Mouse (Mus musculus): ENCODE results near the gene Wdr6. TPM values are rescaled to one million over a fixed set of nuclear protein-coding genes. Genes with fewer than 3 reads are reported as not detected.

Wdr6 gene
- polyA plus RNA-seq, 1 experiment from 2014 or later, result 16.4 TPM

GRCm38 (mm10) chr9:108594354-108594753 lies 15.8 kb upstream of the Wdr6 start:
- no peaks in the 10 kb centered on the region for H3K9me3 ChIP-seq (replicated peaks)
- WGBS (ENCODE audit: insufficient replicate concordance), result 23% methylated on average over 3 of the region's 3 CpGs
- H3K36me3 ChIP-seq, result no peaks in the 10 kb centered on the region
- H3K27me3 ChIP-seq, result peaks cover 9% of the 10 kb centered on the region
- peaks cover 21% of the 10 kb centered on the region for H3K4me1 ChIP-seq (replicated peaks)
- H3K9ac ChIP-seq, result no peak overlapping the region
- no peak for ATAC-seq (ENCODE audit: low read depth)
- no peak overlapping the region for H3K4me2 ChIP-seq
- no peak overlapping the region for H3K4me3 ChIP-seq (replicated peaks)
- no peak for DNase-seq
- no peak overlapping the region for H3K27ac ChIP-seq

DNA sequence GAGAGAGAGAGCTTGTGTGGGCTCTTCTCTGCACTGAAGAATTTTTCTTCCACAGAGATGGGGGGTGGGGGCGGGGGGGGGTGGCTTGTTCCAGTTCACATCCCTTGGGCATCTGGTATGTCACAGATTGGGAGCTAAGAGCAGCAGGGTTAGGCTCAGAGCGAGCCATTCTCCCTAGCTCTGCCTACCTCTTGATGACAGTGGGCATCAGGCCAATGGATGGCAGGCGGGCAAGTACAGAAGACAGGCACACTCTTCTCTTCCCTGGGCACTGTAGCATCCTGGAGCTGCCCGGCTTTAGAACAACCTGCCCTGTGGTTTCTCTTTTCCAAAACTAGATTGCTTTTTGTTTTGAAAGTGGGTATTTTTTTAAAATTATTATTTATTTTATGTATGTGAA lies 12.9 kb upstream of the Wdr6 start:
- Histone ChIP-seq H3K36me3 (no peaks in the 10 kb centered on the region), H3K4me2 (no peak overlapping the region)

DNA sequence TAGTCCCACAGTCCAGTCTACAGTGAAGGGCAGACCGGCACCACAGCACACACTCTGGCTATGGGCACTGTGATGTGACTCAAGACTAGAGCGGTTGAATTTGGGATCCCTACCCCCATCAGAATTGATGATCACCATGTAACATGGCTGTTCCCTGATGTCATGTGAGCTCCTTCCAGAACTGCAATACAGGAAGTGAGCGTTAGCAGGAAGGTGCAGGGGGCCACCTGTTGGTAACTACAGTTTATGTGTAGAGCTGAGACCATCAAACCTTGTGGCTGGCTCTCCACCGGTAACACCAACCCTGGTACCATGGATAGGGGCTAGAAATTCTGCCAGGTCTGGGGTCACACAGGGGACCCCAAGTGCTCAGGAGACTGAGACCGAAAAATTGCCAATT lies 10.7 kb upstream of the Wdr6 start:
- H3K9ac ChIP-seq, result no peak overlapping the region
- no peaks in the 10 kb centered on the region for H3K27me3 ChIP-seq
- WGBS (ENCODE audit: insufficient replicate concordance), result 62% methylated on average over 5 of the region's 5 CpGs
- no peak for ATAC-seq (ENCODE audit: low read depth)
- H3K27ac ChIP-seq, result no peak overlapping the region
- H3K36me3 ChIP-seq, result no peaks in the 10 kb centered on the region
- H3K9me3 ChIP-seq (replicated peaks), result no peaks in the 10 kb centered on the region
- H3K4me2 ChIP-seq, result no peak overlapping the region
- H3K4me1 ChIP-seq (replicated peaks), result peaks cover 14% of the 10 kb centered on the region
- no peak overlapping the region for H3K4me3 ChIP-seq (replicated peaks)
- DNase-seq, result no peak

More for the DNA sequence above, 12.9 kb upstream of the Wdr6 start:
- H3K27ac ChIP-seq, result no peak overlapping the region
- H3K9ac ChIP-seq, result no peak overlapping the region
- ATAC-seq (ENCODE audit: low read depth), result no peak
- no peak for DNase-seq
- no peak overlapping the region for H3K4me3 ChIP-seq (replicated peaks)
- H3K27me3 ChIP-seq, result no peaks in the 10 kb centered on the region
- peaks cover 19% of the 10 kb centered on the region for H3K4me1 ChIP-seq (replicated peaks)
- no peaks in the 10 kb centered on the region for H3K9me3 ChIP-seq (replicated peaks)
- 67% methylated on average over 4 of the region's 4 CpGs for WGBS (ENCODE audit: insufficient replicate concordance)

DNA sequence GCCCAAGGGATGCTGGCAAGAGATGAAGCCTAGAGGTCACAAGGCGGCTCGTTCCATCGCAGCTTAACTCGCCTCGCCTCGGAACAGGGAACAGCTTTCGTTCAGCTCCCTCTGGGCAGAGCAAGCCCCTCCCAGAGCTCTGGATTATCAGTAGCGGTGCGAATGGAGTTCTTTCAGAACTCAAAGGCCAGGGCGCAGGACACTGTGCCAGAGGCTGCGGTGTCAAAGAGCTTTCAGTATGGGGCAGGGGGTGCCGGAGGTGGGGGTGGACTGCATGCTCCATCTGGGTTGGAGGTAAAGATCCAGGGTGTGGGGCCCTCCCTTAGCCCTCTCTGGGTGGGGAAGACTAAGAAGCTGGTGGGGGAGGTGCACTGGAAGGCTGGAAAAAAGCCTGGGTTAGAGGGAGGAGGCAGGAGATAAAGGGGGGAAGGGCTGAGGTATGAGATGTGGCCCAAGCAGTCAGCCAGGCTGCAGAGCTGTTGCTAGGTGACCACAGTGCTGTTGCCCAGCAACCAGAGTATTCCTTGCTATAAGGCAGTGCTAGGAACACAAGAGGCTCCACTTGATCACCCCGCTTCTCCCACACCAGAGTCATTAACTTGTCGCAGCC lies 9.1 kb upstream of the Wdr6 start:
- H3K9me3 ChIP-seq (replicated peaks), result no peaks in the 10 kb centered on the region
- H3K4me2 ChIP-seq, result peak overlapping the region; percentile 13; the same call in 1 of the 2 replicates
- H3K27me3 ChIP-seq, result no peaks in the 10 kb centered on the region
- no peak overlapping the region for H3K27ac ChIP-seq
- 0 out of 2 replicates have a peak, but pooled peaks have one; percentile 37 for ATAC-seq (ENCODE audit: low read depth)
- peaks cover 14% of the 10 kb centered on the region for H3K4me1 ChIP-seq (replicated peaks)
- no peaks in the 10 kb centered on the region for H3K36me3 ChIP-seq
- H3K4me3 ChIP-seq (replicated peaks), result no peak overlapping the region
- no peak for DNase-seq
- WGBS (ENCODE audit: insufficient replicate concordance), result 32% methylated on average over 14 of the region's 14 CpGs
- no peak overlapping the region for H3K9ac ChIP-seq

DNA sequence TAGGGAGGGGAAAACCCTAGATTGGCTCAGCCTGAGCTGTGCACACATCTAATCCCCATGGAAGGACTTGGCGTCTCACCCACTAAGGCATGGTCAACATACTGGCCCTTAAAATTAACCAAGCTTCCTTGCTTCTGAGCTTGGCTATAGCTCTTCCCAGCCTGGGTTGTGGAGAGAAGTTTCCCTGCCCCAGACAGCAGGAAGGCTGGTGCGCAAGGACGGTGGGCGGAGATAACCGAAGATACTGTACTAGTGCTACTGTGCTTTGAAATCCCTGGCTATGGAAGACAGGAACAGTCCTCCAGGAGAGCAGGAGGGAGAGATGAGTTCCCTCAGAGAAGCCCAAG lies 778 bp upstream of the Wdr6 start:
- no peaks in the 10 kb centered on the region for H3K27me3 ChIP-seq
- DNase-seq, result no peak
- no peak for ATAC-seq (ENCODE audit: low read depth)
- H3K4me3 ChIP-seq (replicated peaks), result peak overlapping the region; percentile 75
- H3K9me3 ChIP-seq (replicated peaks), result no peaks in the 10 kb centered on the region
- 63% methylated on average over 5 of the region's 5 CpGs for WGBS (ENCODE audit: insufficient replicate concordance)
- peaks cover 20% of the 10 kb centered on the region for H3K36me3 ChIP-seq
- H3K27ac ChIP-seq, result peak overlapping the region; percentile 80
- H3K9ac ChIP-seq, result peak overlapping the region; percentile 83
- peaks cover 32% of the 10 kb centered on the region for H3K4me1 ChIP-seq (replicated peaks)
- peak overlapping the region; percentile 88 for H3K4me2 ChIP-seq

GRCm38 (mm10) chr9:108577934-108578544 lies 500 bp downstream of the Wdr6 start:
- no peak for ATAC-seq (ENCODE audit: low read depth)
- H3K9ac ChIP-seq, result peak overlapping the region; percentile 83
- DNase-seq, result peak; percentile 48
- H3K36me3 ChIP-seq, result peaks cover 30% of the 10 kb centered on the region
- 1% methylated on average over 24 of the region's 24 CpGs for WGBS (ENCODE audit: insufficient replicate concordance)
- H3K4me1 ChIP-seq (replicated peaks), result peaks cover 40% of the 10 kb centered on the region
- H3K9me3 ChIP-seq (replicated peaks), result no peaks in the 10 kb centered on the region
- no peaks in the 10 kb centered on the region for H3K27me3 ChIP-seq
- peak overlapping the region; percentile 75 for H3K4me3 ChIP-seq (replicated peaks)
- peak overlapping the region; percentile 88 for H3K4me2 ChIP-seq
- H3K27ac ChIP-seq, result peak overlapping the region; percentile 80

DNA sequence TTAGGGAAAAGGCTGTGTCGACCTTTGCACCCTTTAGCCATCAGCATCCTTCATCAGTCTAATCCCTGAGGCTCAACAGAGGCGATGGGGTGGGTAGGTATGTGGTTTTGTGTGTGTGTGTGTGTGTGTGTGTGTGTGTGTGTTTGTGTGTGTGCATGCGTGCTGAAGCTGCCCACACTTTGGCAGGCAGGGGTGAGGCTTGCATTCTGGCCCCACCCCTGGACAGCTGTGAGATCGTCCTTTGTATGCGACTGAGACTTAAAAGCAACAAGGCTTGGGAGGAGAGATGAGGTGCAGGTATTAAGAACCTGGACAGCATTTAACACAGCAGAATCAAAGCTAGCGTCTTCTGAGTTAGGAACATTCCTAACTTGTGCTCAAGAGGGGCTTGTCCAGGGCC lies 1.5 kb downstream of the Wdr6 start:
- Histone ChIP-seq H3K27ac (no peak overlapping the region), H3K4me3 (replicated peaks) (no peak overlapping the region), H3K9me3 (replicated peaks) (no peaks in the 10 kb centered on the region), H3K4me2 (peak overlapping the region; percentile 88), H3K36me3 (peaks cover 40% of the 10 kb centered on the region), H3K27me3 (no peaks in the 10 kb centered on the region), H3K4me1 (replicated peaks) (peaks cover 40% of the 10 kb centered on the region), H3K9ac (peak overlapping the region; percentile 83; the same call in 1 of the 2 replicates)
- no peak for DNase-seq
- WGBS (ENCODE audit: insufficient replicate concordance), result 66% methylated on average over 6 of the region's 6 CpGs
- ATAC-seq (ENCODE audit: low read depth), result no peak

- H3K9me3 ChIP-seq (replicated peaks), result no peaks in the 10 kb centered on the region
- no peak overlapping the region for H3K4me2 ChIP-seq
- peaks cover 53% of the 10 kb centered on the region for H3K36me3 ChIP-seq
- no peak overlapping the region for H3K4me3 ChIP-seq (replicated peaks)
- no peak overlapping the region for H3K9ac ChIP-seq
- ATAC-seq (ENCODE audit: low read depth), result no peak
- H3K27me3 ChIP-seq, result no peaks in the 10 kb centered on the region
- no peak overlapping the region for H3K27ac ChIP-seq
- peaks cover 47% of the 10 kb centered on the region for H3K4me1 ChIP-seq (replicated peaks)
- 84% methylated on average over 37 of the region's 37 CpGs for WGBS (ENCODE audit: insufficient replicate concordance)
- no peak for DNase-seq
These were observed 2.9 kb downstream of the Wdr6 start for GRCm38 (mm10) chr9:108575321-108576297.

DNA sequence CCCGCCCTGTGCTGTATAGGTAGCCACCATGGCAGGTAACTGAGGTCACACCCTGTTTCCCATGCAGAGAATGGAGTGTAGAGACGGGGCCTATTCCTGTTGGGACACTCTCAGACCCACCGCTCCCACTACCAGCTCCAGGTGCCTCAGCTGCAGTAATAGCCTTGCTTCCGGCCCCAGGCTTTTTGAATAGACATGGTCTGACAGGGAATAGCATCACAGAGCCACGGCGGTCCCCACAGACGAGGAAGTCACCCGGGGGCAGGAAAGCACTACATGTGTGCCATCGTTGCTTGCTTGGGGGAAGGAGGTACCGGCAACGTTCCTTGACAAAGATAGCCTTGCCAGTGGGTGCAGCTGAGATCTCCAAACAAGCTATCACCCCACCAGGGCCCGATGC lies 3.6 kb downstream of the Wdr6 start:
- 75% methylated on average over 12 of the region's 12 CpGs for WGBS (ENCODE audit: insufficient replicate concordance)
- no peak overlapping the region for H3K4me3 ChIP-seq (replicated peaks)
- H3K9me3 ChIP-seq (replicated peaks), result no peaks in the 10 kb centered on the region
- H3K27ac ChIP-seq, result no peak overlapping the region
- no peak overlapping the region for H3K9ac ChIP-seq
- no peak overlapping the region for H3K4me2 ChIP-seq
- ATAC-seq (ENCODE audit: low read depth) (no peak), DNase-seq (no peak)
- H3K27me3 ChIP-seq, result no peaks in the 10 kb centered on the region
- H3K36me3 ChIP-seq, result peaks cover 53% of the 10 kb centered on the region
- peaks cover 54% of the 10 kb centered on the region for H3K4me1 ChIP-seq (replicated peaks)

GRCm38 (mm10) chr9:108573774-108574690 lies 4.5 kb downstream of the Wdr6 start:
- Histone ChIP-seq H3K27me3 (no peaks in the 10 kb centered on the region), H3K9me3 (replicated peaks) (no peaks in the 10 kb centered on the region), H3K4me1 (replicated peaks) (peaks cover 52% of the 10 kb centered on the region), H3K27ac (no peak overlapping the region), H3K36me3 (peaks cover 53% of the 10 kb centered on the region), H3K4me2 (no peak overlapping the region), H3K9ac (no peak overlapping the region), H3K4me3 (replicated peaks) (no peak overlapping the region)
- no peak for ATAC-seq (ENCODE audit: low read depth)
- 59% methylated on average over 26 of the region's 26 CpGs for WGBS (ENCODE audit: insufficient replicate concordance)
- no peak for DNase-seq

Data from liver, embryonic 13.5 days (tissue).